Mouse (Mus musculus) liver, adult 2 months (tissue): Measurements from ENCODE around the gene Dnajc22.

Source experiments
- CTCF ChIP-seq: fragments of 200-500 bp; IDR thresholded peaks from 2 replicates; pipeline ENCODE4 v1.5.1; 2011; ENCODE audit warnings: low read depth, low read length, control low read depth
- POLR2A ChIP-seq: fragments of 200-500 bp; IDR thresholded peaks from 2 replicates; pipeline ENCODE4 v1.6.1; 2011; ENCODE audit warnings: low read length, control low read depth; ENCODE audit not compliant: insufficient read depth; ENCODE audit errors: extremely low read depth

GRCm38 (mm10) chr15:99099984-99100383 is 7.0 kb downstream of the Dnajc22 start:
- TF ChIP-seq CTCF (peak; percentile 14), POLR2A (no peak)
